Mouse (Mus musculus) adrenal gland, adult 18-20 months (tissue): ENCODE measurements at regions not wholly inside any gene's neighbourhood (a gene's known extent, or its start where the extent isn't known, plus 50 kb on each side); places are given as distances from the start of the nearest gene placed in this dataset.

Experiments used
- DNase-seq, 2 experiments: peaks; one replicate each; pipeline ENCODE4 v3.0.0; 2021 to 2022; ENCODE audit warnings: low spot score in 2 of 2

- no peak for DNase-seq
Observed at GRCm38 (mm10) chr4:131475023-131475422, 363.1 kb downstream of the Ptpru start.

- no peak for DNase-seq
Observed at GRCm38 (mm10) chr4:131478923-131479322, 359.2 kb downstream of the Ptpru start.

- DNase-seq, result no peak
Observed at GRCm38 (mm10) chr4:131483958-131484605, 354.0 kb downstream of the Ptpru start.

GRCm38 (mm10) chr4:131484607-131485111, 353.4 kb downstream of the Ptpru start:
- no peak for DNase-seq

GRCm38 (mm10) chr4:131485126-131485825, 352.8 kb downstream of the Ptpru start:
- no peak for DNase-seq

GRCm38 (mm10) chr4:131486821-131487220, 351.3 kb downstream of the Ptpru start:
- DNase-seq, result peak; percentile 80 to 88

GRCm38 (mm10) chr4:131488246-131488645, 349.8 kb downstream of the Ptpru start:
- DNase-seq, result peak in 1 of 2 experiments; percentile 22

GRCm38 (mm10) chr4:131489056-131489455, 349.0 kb downstream of the Ptpru start:
- no peak for DNase-seq

- no peak for DNase-seq
Observed at GRCm38 (mm10) chr4:131491960-131492359, 346.1 kb downstream of the Ptpru start.

GRCm38 (mm10) chr4:131493726-131494125, 344.4 kb downstream of the Ptpru start:
- no peak for DNase-seq

GRCm38 (mm10) chr4:131496900-131497299, 341.2 kb downstream of the Ptpru start:
- DNase-seq, result no peak

- no peak for DNase-seq
Observed at GRCm38 (mm10) chr4:131500928-131501650, 337.0 kb downstream of the Ptpru start.

GRCm38 (mm10) chr4:131508154-131508553, 329.9 kb downstream of the Ptpru start:
- DNase-seq, result no peak

GRCm38 (mm10) chr4:131511586-131511985, 326.5 kb downstream of the Ptpru start:
- DNase-seq, result no peak

- no peak for DNase-seq
Observed at GRCm38 (mm10) chr4:131512768-131513167, 325.3 kb downstream of the Ptpru start.

- no peak for DNase-seq
Observed at GRCm38 (mm10) chr4:131520636-131521306, 317.3 kb downstream of the Ptpru start.

- DNase-seq, result no peak
Observed at GRCm38 (mm10) chr4:131521307-131521651, 316.8 kb downstream of the Ptpru start.

- DNase-seq, result no peak
Observed at GRCm38 (mm10) chr4:131525236-131525635, 312.9 kb downstream of the Ptpru start.

GRCm38 (mm10) chr4:131530491-131530890, 307.6 kb downstream of the Ptpru start:
- DNase-seq, result no peak

GRCm38 (mm10) chr4:131531003-131531402, 307.1 kb downstream of the Ptpru start:
- no peak for DNase-seq

- DNase-seq, result no peak
Observed at GRCm38 (mm10) chr4:131534831-131535230, 303.3 kb downstream of the Ptpru start.
